Mouse (Mus musculus) heart, postnatal 14 days (tissue): ENCODE results near the gene Slc10a6. TPM values are rescaled to one million over a fixed set of nuclear protein-coding genes. Genes with fewer than 3 reads are reported as not detected.

Experiments used
- DNase-seq, 2 experiments: peaks; one replicate each; pipeline ENCODE4 v3.0.0; 2021 to 2022
- intact Hi-C: fragments of 180-260 bp; cut with DNase I; formaldehyde crosslinking; loops from one replicate; pipeline ENCODE4 v1.15.1; 2025
- total RNA-seq, 2 experiments: library from RNA; stranded (reverse); gene quantifications; 2 replicates each; pipeline ENCODE4 v1.2.3; 2021

Gene Slc10a6
- total RNA-seq, 2 experiments from 2014 or later = 8.0 to 10.3 TPM

GRCm38 (mm10) chr5:103624831-103625230 lies 4.4 kb downstream of the Slc10a6 start:
- intact Hi-C loops = no loop called here
- DNase-seq = no peak

GRCm38 (mm10) chr5:103622321-103622720 lies 6.9 kb downstream of the Slc10a6 start:
- no peak for DNase-seq
- intact Hi-C loops = no loop called here

- peak; percentile 31 to 44 for DNase-seq
- intact Hi-C loops = no loop called here
Observed at GRCm38 (mm10) chr5:103620301-103620973, 8.8 kb downstream of the Slc10a6 start.

GRCm38 (mm10) chr5:103617191-103617590 lies 12.0 kb downstream of the Slc10a6 start:
- no peak for DNase-seq
- intact Hi-C loops = loop anchor here (5.0 kb wide), 1 partner anchor 40 kb away; the partner anchor contains the start of gene 1700016H13Rik

- intact Hi-C loops = no loop called here
- no peak for DNase-seq
Observed at GRCm38 (mm10) chr5:103614356-103614755, 14.8 kb downstream of the Slc10a6 start.

GRCm38 (mm10) chr5:103612316-103612715 lies 16.9 kb downstream of the Slc10a6 start:
- intact Hi-C loops = no loop called here

GRCm38 (mm10) chr5:103610856-103611472 lies 18.2 kb downstream of the Slc10a6 start:
- intact Hi-C loops = no loop called here

More at GRCm38 (mm10) chr5:103612316-103612715, 16.9 kb downstream of the Slc10a6 start:
- no peak for DNase-seq

GRCm38 (mm10) chr5:103610148-103610547 lies 19.1 kb downstream of the Slc10a6 start:
- intact Hi-C loops = no loop called here

More at GRCm38 (mm10) chr5:103610856-103611472, 18.2 kb downstream of the Slc10a6 start:
- DNase-seq = no peak

GRCm38 (mm10) chr5:103605707-103606106 lies 23.5 kb downstream of the Slc10a6 start:
- DNase-seq = no peak
- intact Hi-C loops = no loop called here

More at GRCm38 (mm10) chr5:103610148-103610547, 19.1 kb downstream of the Slc10a6 start:
- no peak for DNase-seq

- DNase-seq = peak; percentile 27 to 38
- intact Hi-C loops = no loop called here
Observed at GRCm38 (mm10) chr5:103603115-103603893, 25.9 kb downstream of the Slc10a6 start.

GRCm38 (mm10) chr5:103598881-103599280 lies 30.3 kb downstream of the Slc10a6 start:
- DNase-seq = no peak
- intact Hi-C loops = no loop called here

- DNase-seq = no peak
- intact Hi-C loops = no loop called here
Observed at GRCm38 (mm10) chr5:103598264-103598663, 30.9 kb downstream of the Slc10a6 start.

GRCm38 (mm10) chr5:103597604-103598003 lies 31.6 kb downstream of the Slc10a6 start:
- no peak for DNase-seq
- intact Hi-C loops = no loop called here

GRCm38 (mm10) chr5:103596467-103597146 lies 32.6 kb downstream of the Slc10a6 start:
- no peak for DNase-seq
- intact Hi-C loops = no loop called here

GRCm38 (mm10) chr5:103595394-103596226 lies 33.6 kb downstream of the Slc10a6 start:
- intact Hi-C loops = no loop called here
- no peak for DNase-seq

- intact Hi-C loops = no loop called here
- DNase-seq = no peak
Observed at GRCm38 (mm10) chr5:103593575-103593974, 35.6 kb downstream of the Slc10a6 start.

GRCm38 (mm10) chr5:103592706-103593105 lies 36.5 kb downstream of the Slc10a6 start:
- intact Hi-C loops = no loop called here
- DNase-seq = peak in 1 of 2 experiments; percentile 27

- DNase-seq = peak in 1 of 2 experiments; percentile 29
- intact Hi-C loops = no loop called here
Observed at GRCm38 (mm10) chr5:103591846-103592245, 37.4 kb downstream of the Slc10a6 start.

- no peak for DNase-seq
- intact Hi-C loops = no loop called here
Observed at GRCm38 (mm10) chr5:103587219-103587618, 42.0 kb downstream of the Slc10a6 start.
